Mouse (Mus musculus) T-helper 1 cell (primary cell): Measurements from ENCODE around the gene Tes.

Experiments
- in situ Hi-C: fragments of 300-600 bp; cut with MboI, MseI; formaldehyde crosslinking; loops from one replicate; pipeline ENCODE4 v1.15.1; 2025; ENCODE audit warnings: high pct_unique_total_duplicates

The Tes gene

DNA sequence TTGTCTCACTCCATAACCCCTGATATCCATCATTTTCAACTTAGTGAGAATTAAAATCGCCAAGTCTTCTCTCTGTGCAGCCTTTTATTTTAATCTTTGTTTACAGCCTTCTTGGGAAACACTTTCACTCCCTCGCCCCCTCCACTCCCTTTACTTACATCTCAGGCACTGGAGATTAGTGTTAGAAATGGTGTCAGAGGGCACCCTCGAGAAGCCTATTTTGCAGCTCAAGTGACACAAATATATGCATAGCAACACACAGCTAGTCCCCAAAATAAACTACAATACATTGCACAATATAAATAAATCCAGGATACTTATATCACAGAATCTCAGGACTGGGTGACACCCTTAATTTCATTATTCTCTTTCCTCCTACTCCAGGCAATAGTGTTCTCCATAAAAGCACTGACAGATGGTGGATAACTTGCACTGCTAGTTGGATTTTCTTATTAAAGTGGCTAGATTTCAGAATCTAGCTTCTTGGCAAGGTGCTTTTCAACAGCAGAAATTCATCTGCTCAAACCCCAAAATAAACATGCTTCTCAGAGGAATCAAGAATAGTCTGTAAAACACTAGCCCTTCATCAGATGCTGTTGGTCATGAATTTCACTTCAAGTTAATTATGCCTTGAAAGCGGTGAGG, 86.2 kb downstream of the Tes start:
- in situ Hi-C loops: no loop called here

GRCm38 (mm10) chr6:17152551-17152950, 87.6 kb downstream of the Tes start:
- in situ Hi-C loops: no loop called here
